Comparison of ENCODE assay signal across 10 mouse cellular contexts in the genomic region with DNA sequence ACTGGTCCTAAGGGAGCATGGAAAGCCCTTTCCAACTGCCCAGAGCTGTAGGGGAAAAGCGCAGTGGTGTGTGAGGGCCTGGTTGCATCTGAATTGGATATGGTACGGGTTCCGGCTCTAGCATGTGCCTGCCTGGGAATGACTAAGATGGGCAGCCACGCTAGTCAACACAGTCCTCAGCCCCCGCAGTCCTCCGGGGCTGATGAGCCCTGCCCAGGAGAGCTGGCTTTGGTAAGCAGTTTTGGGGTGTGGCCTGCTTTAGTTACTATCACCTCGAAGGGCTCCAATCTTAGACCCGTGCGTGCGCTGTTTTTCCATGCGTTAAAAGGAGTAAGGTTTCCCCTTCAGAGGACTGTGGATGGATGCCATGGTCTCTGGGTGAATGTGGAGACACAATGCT. TPM values are rescaled to one million over a fixed set of nuclear protein-coding genes. Genes with fewer than 3 reads are reported as not detected.
A peak's percentile ranks its signal among the peaks of the same experiment; 100 is the strongest.
DNase-seq lines count a peak whose midpoint lies in the region; ATAC-seq and TF ChIP-seq lines count a peak whose summit lies in the region.
"Had no signal": no experiment of that assay in that cellular context is flagged by ENCODE, and none has a peak within 500 bp of the region (broad histone marks: within the 10 kb centered on the region; RNA-seq: fewer than 3 reads in every experiment).

No protein-coding gene starts in this region.

- H3K27ac ChIP-seq in lung, embryonic 14.5 days (ENCODE audit: low read depth) = no peak overlapping the region
- H3K27ac ChIP-seq in MEL (ENCODE audit: control insufficient read depth, low read depth, low read length) = peak overlapping the region; percentile 33
- H3K27ac ChIP-seq in heart, embryonic 16.5 days (ENCODE audit: low read length) = no peak overlapping the region

- peak; percentile 31; the same call in 1 of the 2 replicates for ATAC-seq in lung, embryonic 14.5 days (ENCODE audit: insufficient read depth)
- 0 out of 2 replicates have a peak, but pooled peaks have one; percentile 14 for ATAC-seq in heart, embryonic 16.5 days (replicated peaks; ENCODE audit: extremely low read depth, insufficient read depth, low FRiP score)
- ATAC-seq in megakaryocyte progenitor cell, adult 5-6 weeks (replicated peaks; ENCODE audit: poor library complexity) = peak; percentile 19; the same call in 1 of the 2 replicates

- TF ChIP-seq RAD21 in MEL (IDR thresholded peaks at IDR 0.05; ENCODE audit: low read depth, low read length) = no peak

- H3K4me3 ChIP-seq in lung, embryonic 14.5 days (ENCODE audit: low read depth, low read length) = no peak overlapping the region
- peak overlapping the region; percentile 38 to 52 for H3K4me3 ChIP-seq in MEL (ENCODE audit: control insufficient read depth in 1 of 2, insufficient read depth in 1 of 2, low read depth in 2 of 2, low read length in 2 of 2)
- no peak overlapping the region for H3K4me3 ChIP-seq in heart, embryonic 16.5 days (ENCODE audit: low read length)

- no peak for DNase-seq in lung, embryonic 14.5 days
- no peak for DNase-seq in lung, postnatal 36 days
- peak; percentile 76 for DNase-seq in MEL (ENCODE audit: low read depth, low spot score)
- no peak for DNase-seq in right cerebral cortex, adult 18-20 months
- DNase-seq in embryo, embryonic 10.5 days (ENCODE audit: low spot score) = no peak
- no peak for DNase-seq in thymus, postnatal 25 days
- DNase-seq: gastrocnemius, postnatal 25 days; kidney, postnatal 25 days had no signal

- no peaks in the 10 kb centered on the region for H3K79me2 ChIP-seq in MEL (ENCODE audit: control insufficient read depth, insufficient read depth, low read length, poor library complexity)

- no peaks in the 10 kb centered on the region for H3K27me3 ChIP-seq in lung, embryonic 14.5 days (ENCODE audit: insufficient read depth, low read length)
- peaks cover 0 to 5% of the 10 kb centered on the region in 2 experiments; a peak in 3 of 4 replicates for H3K27me3 ChIP-seq in MEL (ENCODE audit: control insufficient read depth in 1 of 2, insufficient read depth in 2 of 2, low read length in 2 of 2)
- no peaks in the 10 kb centered on the region for H3K27me3 ChIP-seq in heart, embryonic 16.5 days (ENCODE audit: control insufficient read depth, insufficient read depth, low read length)

- TF ChIP-seq POLR2A in MEL (IDR thresholded peaks at IDR 0.05; ENCODE audit: control insufficient read depth in 1 of 2, insufficient read depth in 1 of 2, low read depth in 1 of 2, low read length in 2 of 2, poor library complexity in 1 of 2) = peak in 1 of 2 experiments; percentile 16; a peak in 1 of 4 replicates

- no peak for TF ChIP-seq EP300 in MEL (IDR thresholded peaks at IDR 0.05; ENCODE audit: low read depth in 1 of 2, low read length in 2 of 2)

- no peaks in the 10 kb centered on the region for H3K9me3 ChIP-seq in lung, embryonic 14.5 days (ENCODE audit: low read depth, low read length)
- no peaks in the 10 kb centered on the region for H3K9me3 ChIP-seq in MEL (replicated peaks; ENCODE audit: insufficient read depth, low read length)
- H3K9me3 ChIP-seq in heart, embryonic 16.5 days (replicated peaks; ENCODE audit: control insufficient read depth, low read length) = 0 out of 2 replicates have a peak, but pooled peaks cover 2% of the 10 kb centered on the region

- no peaks in the 10 kb centered on the region for H3K36me3 ChIP-seq in lung, embryonic 14.5 days (ENCODE audit: insufficient read depth)
- peaks cover 0 to 7% of the 10 kb centered on the region in 2 experiments; a peak in 2 of 4 replicates for H3K36me3 ChIP-seq in MEL (ENCODE audit: control insufficient read depth in 1 of 2, insufficient read depth in 2 of 2, low read length in 2 of 2)
- H3K36me3 ChIP-seq in heart, embryonic 16.5 days (ENCODE audit: control insufficient read depth, insufficient read depth) = no peaks in the 10 kb centered on the region

- H3K9ac ChIP-seq in lung, embryonic 14.5 days = 0 out of 2 replicates have a peak overlapping the region, but pooled peaks have one; percentile 16
- H3K9ac ChIP-seq in MEL (ENCODE audit: control insufficient read depth, low read depth, low read length, poor library complexity, severe bottlenecking) = peak overlapping the region; percentile 42
- H3K9ac ChIP-seq in heart, embryonic 16.5 days (ENCODE audit: low read length) = no peak overlapping the region

- TF ChIP-seq CTCF in lung, embryonic 14.5 days (IDR thresholded peaks at IDR 0.05; ENCODE audit: low read depth) = no peak
- TF ChIP-seq CTCF in MEL (IDR thresholded peaks at IDR 0.05 in 2 of 3, conservative IDR thresholded peaks at IDR 0.05 in 1 of 3; ENCODE audit: control insufficient read depth in 1 of 3, insufficient read depth in 1 of 3, low read depth in 2 of 3, low read length in 3 of 3, poor library complexity in 1 of 3, severe bottlenecking in 1 of 3) = no peak

- WGBS in lung, embryonic 14.5 days = 74% methylated on average over 11 of the region's 11 CpGs
- 61% methylated on average over 11 of the region's 11 CpGs for WGBS in heart, embryonic 16.5 days

- H3K4me2 ChIP-seq in lung, embryonic 14.5 days = no peak overlapping the region
- H3K4me2 ChIP-seq in heart, embryonic 16.5 days (ENCODE audit: low read depth, low read length) = peak overlapping the region; percentile 31

- H3K4me1 ChIP-seq in lung, embryonic 14.5 days (ENCODE audit: insufficient read depth) = peaks cover 6% of the 10 kb centered on the region; the same call in 1 of the 2 replicates
- H3K4me1 ChIP-seq in MEL (ENCODE audit: control insufficient read depth in 1 of 2, insufficient read depth in 2 of 2, low read length in 2 of 2) = peaks cover 0 to 28% of the 10 kb centered on the region in 2 experiments; a peak in 3 of 4 replicates
- H3K4me1 ChIP-seq in heart, embryonic 16.5 days (ENCODE audit: control insufficient read depth, insufficient read depth, low read length) = peaks cover 13% of the 10 kb centered on the region

TF ChIP-seq in MEL, 35 proteins besides CTCF, POLR2A, EP300 and RAD21:
- TF ChIP-seq MXI1 (IDR thresholded peaks at IDR 0.05; ENCODE audit: low read depth, low read length) (0 out of 2 replicates have a peak, but pooled peaks have one; percentile 2), SIN3A (IDR thresholded peaks at IDR 0.05; ENCODE audit: low read length) (no peak), MAZ (IDR thresholded peaks at IDR 0.05; ENCODE audit: low read depth, low read length) (no peak), BHLHE40 (IDR thresholded peaks at IDR 0.05; ENCODE audit: borderline replicate concordance, low read depth, low read length) (peak; percentile 16; the same call in 1 of the 2 replicates)
TF ChIP-seq in MEL: peak in this region for 2.

RNA-seq across cellular contexts. Expression of gene H3f3a, which starts 16.4 kb away (rescaled TPM):
- 2,358 and 2,465 TPM in 2 replicates for polyA plus RNA-seq in lung, embryonic 14.5 days (2014; fragmentation: Nextera tagmentation; extraction: Ambion mirVana)
- 573 and 574 TPM in 2 replicates for total RNA-seq in MEL (2012; rRNA removed)
- 100 to 1,000 TPM; 265 to 903 TPM for polyA plus RNA-seq in MEL (2012; ENCODE audit: insufficient read depth in 1 of 2, insufficient read length in 2 of 2, low read depth in 1 of 2, low replicate concordance in 2 of 2, missing spikeins in 1 of 2)
- polyA plus RNA-seq in heart, embryonic 16.5 days (2015; fragmentation: Nextera tagmentation; extraction: Ambion mirVana) = 1,475 and 1,571 TPM in 2 replicates
- 1,870 and 2,095 TPM in 2 replicates for total RNA-seq in megakaryocyte progenitor cell, adult 5-6 weeks (2015)
- 1,724 and 1,809 TPM in 2 replicates for total RNA-seq in megakaryocyte progenitor cell, adult 5-6 weeks (2017)

RNA-seq across cellular contexts. Expression of gene Sde2, which starts 20.8 kb away (rescaled TPM):
- 35.2 and 35.9 TPM in 2 replicates for polyA plus RNA-seq in lung, embryonic 14.5 days (2014; fragmentation: Nextera tagmentation; extraction: Ambion mirVana)
- total RNA-seq in MEL (2012; rRNA removed) = 31.4 and 35.5 TPM in 2 replicates
- 10 to 100 TPM in 1 of 2 experiments, not detected in 1; 48.0 TPM for polyA plus RNA-seq in MEL (2012; ENCODE audit: insufficient read depth in 1 of 2, insufficient read length in 2 of 2, low read depth in 1 of 2, low replicate concordance in 2 of 2, missing spikeins in 1 of 2)
- polyA plus RNA-seq in heart, embryonic 16.5 days (2015; fragmentation: Nextera tagmentation; extraction: Ambion mirVana) = 22.2 and 28.6 TPM in 2 replicates
- total RNA-seq in megakaryocyte progenitor cell, adult 5-6 weeks (2015) = 17.6 and 21.3 TPM in 2 replicates
- total RNA-seq in megakaryocyte progenitor cell, adult 5-6 weeks (2017) = 29.9 and 33.6 TPM in 2 replicates

Comparison
In these comparisons a context has a peak if more than half of its experiments do, and no peak if none do; other contexts are left out.
1. H3K4me3 ChIP-seq: peak in MEL (2 of 2); none in lung, embryonic 14.5 days (single experiment) and heart, embryonic 16.5 days (single experiment).
2. Peak in every context shown above with its lines, with median percentiles within 50 percentile points of each other: ATAC-seq.